Mouse (Mus musculus) cortical plate, adult 2 months (tissue): ENCODE measurements around the gene Ric3.

ENCODE experiments used
- CTCF ChIP-seq: fragments of 200-500 bp; IDR thresholded peaks from 2 replicates; pipeline ENCODE4 v1.5.1; 2011; ENCODE audit warnings: mild to moderate bottlenecking, control low read depth, low read length; ENCODE audit not compliant: insufficient read depth; ENCODE audit errors: extremely low read depth
- POLR2A ChIP-seq: fragments of 200-500 bp; IDR thresholded peaks from 2 replicates; pipeline ENCODE4 v1.6.1; 2011; ENCODE audit warnings: mild to moderate bottlenecking, low read length, control low read depth; ENCODE audit not compliant: insufficient read depth; ENCODE audit errors: extremely low read depth

- TF ChIP-seq POLR2A (no peak), CTCF (no peak)
Observed at GRCm38 (mm10) chr7:109038987-109039386, 44.1 kb downstream of the Ric3 start.
